Mouse (Mus musculus): Measurements from ENCODE around the gene Rev1. TPM values are rescaled to one million over a fixed set of nuclear protein-coding genes. Genes with fewer than 3 reads are reported as not detected.
A peak's percentile ranks its signal among the peaks of the same experiment; 100 is the strongest.

The Rev1 gene
- 0.59 TPM in 1 of 2 replicates, not detected in the other for polyA plus RNA-seq (2012; ENCODE audit: insufficient read depth, low replicate concordance)

- H3K27me3 ChIP-seq (replicated peaks) = peaks cover 2% of the 10 kb centered on the region
- no peak for TF ChIP-seq GATA1 (IDR thresholded peaks at IDR 0.05; ENCODE audit: borderline replicate concordance, low read length)
- no peak for TF ChIP-seq FLI1 (IDR thresholded peaks at IDR 0.05; ENCODE audit: low read length)
- H3K4me3 ChIP-seq (replicated peaks) = peak within 1 kb of the TSS; percentile 95
- peaks cover 1% of the 10 kb centered on the region for H3K9me3 ChIP-seq
- H3K4me1 ChIP-seq = peaks cover 60% of the 10 kb centered on the region
- no peaks in the 10 kb centered on the region for H3K36me3 ChIP-seq (replicated peaks; ENCODE audit: low read length)
These were observed at the start of gene Rev1 for GRCm38 (mm10) chr1:38129501-38130267. Rev1 (minus strand) TSS chr1:38129801.

DNA sequence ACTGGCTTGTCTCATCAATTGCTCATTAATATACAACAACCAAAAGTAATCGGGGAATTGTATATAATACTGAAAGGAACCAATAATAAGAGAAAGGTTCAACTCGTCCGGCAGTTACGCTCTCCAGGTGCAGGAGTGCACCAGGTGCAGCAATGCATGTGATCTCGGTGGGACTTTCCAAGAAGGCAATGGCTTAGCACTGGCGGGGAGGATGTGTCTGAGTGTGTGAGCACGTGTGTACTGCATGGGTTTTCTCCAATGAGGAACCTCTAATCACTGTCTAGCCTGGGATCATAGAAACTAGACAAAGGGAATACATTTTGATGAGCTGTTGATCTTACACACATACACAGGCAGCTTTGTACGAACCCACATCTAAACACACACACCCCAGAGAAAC lies 49.3 kb upstream of the Rev1 start:
- Histone ChIP-seq H3K4me3 (replicated peaks) (no peak overlapping the region), H3K27me3 (replicated peaks) (no peaks in the 10 kb centered on the region), H3K9me3 (no peaks in the 10 kb centered on the region), H3K36me3 (replicated peaks; ENCODE audit: low read length) (peaks cover 5% of the 10 kb centered on the region), H3K4me1 (no peaks in the 10 kb centered on the region)
- no peak for TF ChIP-seq GATA1 (IDR thresholded peaks at IDR 0.05; ENCODE audit: borderline replicate concordance, low read length)
- no peak for TF ChIP-seq FLI1 (IDR thresholded peaks at IDR 0.05; ENCODE audit: low read length)

DNA sequence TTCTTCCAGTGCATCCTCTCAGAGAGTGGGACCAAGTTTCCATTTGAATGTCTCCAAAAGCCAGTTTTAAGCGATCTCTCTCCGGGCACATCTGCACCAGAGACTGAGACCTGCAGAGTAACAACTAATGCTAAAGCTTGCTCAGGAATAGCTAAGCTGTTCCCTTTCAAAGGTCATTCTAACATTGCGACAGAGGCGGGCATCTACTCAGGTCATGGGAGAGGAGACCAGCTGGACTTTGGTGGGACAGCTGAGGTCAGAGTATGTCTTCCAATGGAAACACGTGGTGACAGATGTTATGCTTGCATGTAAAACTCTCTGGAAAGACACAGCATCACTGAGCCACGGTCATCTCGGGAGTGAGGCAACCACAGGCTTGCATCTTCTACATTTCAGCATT lies 46.5 kb upstream of the Rev1 start:
- H3K9me3 ChIP-seq = no peaks in the 10 kb centered on the region
- H3K4me3 ChIP-seq (replicated peaks) = no peak overlapping the region
- peaks cover under 1% of the 10 kb centered on the region for H3K36me3 ChIP-seq (replicated peaks; ENCODE audit: low read length)
- no peaks in the 10 kb centered on the region for H3K4me1 ChIP-seq
- TF ChIP-seq FLI1 (IDR thresholded peaks at IDR 0.05; ENCODE audit: low read length) = no peak
- TF ChIP-seq GATA1 (IDR thresholded peaks at IDR 0.05; ENCODE audit: borderline replicate concordance, low read length) = no peak
- peaks cover 3% of the 10 kb centered on the region for H3K27me3 ChIP-seq (replicated peaks)

- no peaks in the 10 kb centered on the region for H3K4me1 ChIP-seq
- H3K27me3 ChIP-seq (replicated peaks) = peaks cover 9% of the 10 kb centered on the region
- no peaks in the 10 kb centered on the region for H3K36me3 ChIP-seq (replicated peaks; ENCODE audit: low read length)
- no peaks in the 10 kb centered on the region for H3K9me3 ChIP-seq
- TF ChIP-seq FLI1 (IDR thresholded peaks at IDR 0.05; ENCODE audit: low read length) (no peak), GATA1 (IDR thresholded peaks at IDR 0.05; ENCODE audit: borderline replicate concordance, low read length) (no peak)
- H3K4me3 ChIP-seq (replicated peaks) = no peak overlapping the region
These were observed 42.3 kb upstream of the Rev1 start for GRCm38 (mm10) chr1:38171874-38172273.

GRCm38 (mm10) chr1:38165696-38166095 lies 36.1 kb upstream of the Rev1 start:
- H3K4me3 ChIP-seq (replicated peaks) = no peak overlapping the region
- H3K4me1 ChIP-seq = no peaks in the 10 kb centered on the region
- no peaks in the 10 kb centered on the region for H3K36me3 ChIP-seq (replicated peaks; ENCODE audit: low read length)
- peaks cover 21% of the 10 kb centered on the region for H3K27me3 ChIP-seq (replicated peaks)
- 0 out of 2 replicates have a peak, but pooled peaks cover 4% of the 10 kb centered on the region for H3K9me3 ChIP-seq
- TF ChIP-seq FLI1 (IDR thresholded peaks at IDR 0.05; ENCODE audit: low read length) (no peak), GATA1 (IDR thresholded peaks at IDR 0.05; ENCODE audit: borderline replicate concordance, low read length) (no peak)

- TF ChIP-seq FLI1 (IDR thresholded peaks at IDR 0.05; ENCODE audit: low read length) (no peak), GATA1 (IDR thresholded peaks at IDR 0.05; ENCODE audit: borderline replicate concordance, low read length) (no peak)
- H3K36me3 ChIP-seq (replicated peaks; ENCODE audit: low read length) = no peaks in the 10 kb centered on the region
- H3K9me3 ChIP-seq = peaks cover 22% of the 10 kb centered on the region
- peaks cover 6% of the 10 kb centered on the region for H3K27me3 ChIP-seq (replicated peaks)
- no peak overlapping the region for H3K4me3 ChIP-seq (replicated peaks)
- H3K4me1 ChIP-seq = no peaks in the 10 kb centered on the region
These were observed 20.5 kb upstream of the Rev1 start for GRCm38 (mm10) chr1:38150086-38150485.

DNA sequence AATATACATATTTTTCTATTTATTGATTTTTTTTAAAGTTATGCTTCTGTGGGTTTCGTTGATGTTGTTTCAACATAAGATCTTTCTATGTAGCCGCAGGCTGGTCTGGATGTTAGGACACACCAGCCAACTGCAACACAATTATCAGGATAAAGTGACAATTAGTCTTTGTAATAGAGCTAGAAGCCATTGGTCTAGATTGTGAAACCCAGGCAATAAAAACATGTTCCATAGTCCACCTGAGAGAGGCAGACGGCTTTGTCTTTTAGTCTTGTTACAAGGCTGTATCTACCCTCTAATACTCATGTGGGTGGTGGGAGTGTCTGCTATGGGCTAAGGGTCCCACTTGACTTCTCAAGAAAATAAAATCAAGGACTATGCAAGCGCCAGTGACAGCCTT lies 16.4 kb upstream of the Rev1 start:
- peaks cover 2% of the 10 kb centered on the region for H3K27me3 ChIP-seq (replicated peaks)
- H3K36me3 ChIP-seq (replicated peaks; ENCODE audit: low read length) = no peaks in the 10 kb centered on the region
- H3K4me1 ChIP-seq = peaks cover 3% of the 10 kb centered on the region; the same call in 1 of the 2 replicates
- TF ChIP-seq GATA1 (IDR thresholded peaks at IDR 0.05; ENCODE audit: borderline replicate concordance, low read length) (no peak), FLI1 (IDR thresholded peaks at IDR 0.05; ENCODE audit: low read length) (no peak)
- no peak overlapping the region for H3K4me3 ChIP-seq (replicated peaks)
- peaks cover 10% of the 10 kb centered on the region for H3K9me3 ChIP-seq

- peaks cover 2% of the 10 kb centered on the region for H3K27me3 ChIP-seq (replicated peaks)
- no peaks in the 10 kb centered on the region for H3K36me3 ChIP-seq (replicated peaks; ENCODE audit: low read length)
- TF ChIP-seq GATA1 (IDR thresholded peaks at IDR 0.05; ENCODE audit: borderline replicate concordance, low read length) (no peak), FLI1 (IDR thresholded peaks at IDR 0.05; ENCODE audit: low read length) (no peak)
- H3K4me3 ChIP-seq (replicated peaks) = no peak overlapping the region
- H3K9me3 ChIP-seq = peaks cover 5% of the 10 kb centered on the region; the same call in 1 of the 2 replicates
- H3K4me1 ChIP-seq = peaks cover 24% of the 10 kb centered on the region
These were observed 11.8 kb upstream of the Rev1 start for GRCm38 (mm10) chr1:38141371-38141770.

DNA sequence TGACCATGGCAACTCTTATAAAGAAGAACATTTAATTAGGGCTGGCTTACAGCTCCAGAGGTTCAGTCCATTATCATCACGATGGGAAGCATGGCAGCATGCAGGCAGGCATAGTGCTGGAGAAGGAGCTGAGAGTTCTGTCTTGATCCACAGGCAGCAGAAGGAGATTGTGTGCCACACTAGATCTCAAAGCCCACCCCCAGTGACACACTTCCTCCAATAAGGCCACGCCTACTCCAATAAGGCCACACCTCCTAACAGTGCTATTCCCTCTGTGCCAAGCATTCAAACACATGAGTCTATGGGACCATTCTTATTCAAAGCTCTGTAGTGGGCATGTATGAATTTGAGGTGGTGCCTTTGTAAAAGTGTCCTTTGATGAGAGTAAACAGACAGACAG lies 11.3 kb upstream of the Rev1 start:
- TF ChIP-seq FLI1 (IDR thresholded peaks at IDR 0.05; ENCODE audit: low read length) (no peak), GATA1 (IDR thresholded peaks at IDR 0.05; ENCODE audit: borderline replicate concordance, low read length) (no peak)
- H3K4me1 ChIP-seq = peaks cover 24% of the 10 kb centered on the region
- H3K27me3 ChIP-seq (replicated peaks) = peaks cover 2% of the 10 kb centered on the region
- H3K9me3 ChIP-seq = peaks cover 5% of the 10 kb centered on the region; the same call in 1 of the 2 replicates
- no peaks in the 10 kb centered on the region for H3K36me3 ChIP-seq (replicated peaks; ENCODE audit: low read length)
- H3K4me3 ChIP-seq (replicated peaks) = no peak overlapping the region

- no peak for TF ChIP-seq GATA1 (IDR thresholded peaks at IDR 0.05; ENCODE audit: borderline replicate concordance, low read length)
- TF ChIP-seq FLI1 (IDR thresholded peaks at IDR 0.05; ENCODE audit: low read length) = no peak
- Histone ChIP-seq H3K4me1 (peaks cover 24% of the 10 kb centered on the region), H3K9me3 (peaks cover 11% of the 10 kb centered on the region), H3K27me3 (replicated peaks) (peaks cover 8% of the 10 kb centered on the region), H3K36me3 (replicated peaks; ENCODE audit: low read length) (no peaks in the 10 kb centered on the region), H3K4me3 (replicated peaks) (no peak overlapping the region)
These were observed 9.8 kb upstream of the Rev1 start for GRCm38 (mm10) chr1:38139396-38139795.

All from megakaryocyte, embryonic 14.5 days (primary cell).